Mouse (Mus musculus) right cerebral cortex, postnatal 14 days (tissue): ENCODE results near the gene Vezf1.
A peak's percentile ranks its signal among the peaks of the same experiment; 100 is the strongest.

Experiments
- DNase-seq: peaks from one replicate; pipeline ENCODE4 v3.0.0; 2022

Vezf1 gene

GRCm38 (mm10) chr11:88098787-88099598 is 30.9 kb downstream of the Vezf1 start:
- peak; percentile 77 for DNase-seq

GRCm38 (mm10) chr11:88099599-88100023 is 31.5 kb downstream of the Vezf1 start:
- peak; percentile 25 for DNase-seq

- DNase-seq, result no peak
Observed at GRCm38 (mm10) chr11:88100170-88100569, 32.1 kb downstream of the Vezf1 start.

GRCm38 (mm10) chr11:88103214-88103941 is 35.3 kb downstream of the Vezf1 start:
- no peak for DNase-seq

GRCm38 (mm10) chr11:88105494-88106291 is 37.6 kb downstream of the Vezf1 start:
- no peak for DNase-seq

- no peak for DNase-seq
Observed at GRCm38 (mm10) chr11:88106292-88106554, 38.1 kb downstream of the Vezf1 start.

- DNase-seq, result no peak
Observed at GRCm38 (mm10) chr11:88107365-88107764, 39.3 kb downstream of the Vezf1 start.

- DNase-seq, result no peak
Observed at GRCm38 (mm10) chr11:88110031-88110594, 42.0 kb downstream of the Vezf1 start.

- no peak for DNase-seq
Observed at GRCm38 (mm10) chr11:88112078-88112477, 44.0 kb downstream of the Vezf1 start.

GRCm38 (mm10) chr11:88112677-88113333 is 44.7 kb downstream of the Vezf1 start:
- DNase-seq, result no peak

- no peak for DNase-seq
Observed at GRCm38 (mm10) chr11:88113543-88114271, 45.6 kb downstream of the Vezf1 start.

- DNase-seq, result no peak
Observed at GRCm38 (mm10) chr11:88114871-88115301, 46.8 kb downstream of the Vezf1 start.

GRCm38 (mm10) chr11:88116568-88116967 is 48.5 kb downstream of the Vezf1 start:
- no peak for DNase-seq

GRCm38 (mm10) chr11:88117356-88118090 is 49.4 kb downstream of the Vezf1 start:
- DNase-seq, result no peak

- DNase-seq, result no peak
Observed at GRCm38 (mm10) chr11:88118091-88118440, 50.0 kb downstream of the Vezf1 start.

GRCm38 (mm10) chr11:88118817-88119642 is 51.0 kb downstream of the Vezf1 start:
- DNase-seq, result peak; percentile 24

GRCm38 (mm10) chr11:88122545-88122944 is 54.5 kb downstream of the Vezf1 start:
- no peak for DNase-seq

GRCm38 (mm10) chr11:88123021-88123420 is 54.9 kb downstream of the Vezf1 start:
- no peak for DNase-seq

- no peak for DNase-seq
Observed at GRCm38 (mm10) chr11:88123731-88124130, 55.7 kb downstream of the Vezf1 start.

- no peak for DNase-seq
Observed at GRCm38 (mm10) chr11:88125483-88125882, 57.4 kb downstream of the Vezf1 start.
